ENCODE assay signal across 21 mouse cellular contexts in the genomic region with DNA sequence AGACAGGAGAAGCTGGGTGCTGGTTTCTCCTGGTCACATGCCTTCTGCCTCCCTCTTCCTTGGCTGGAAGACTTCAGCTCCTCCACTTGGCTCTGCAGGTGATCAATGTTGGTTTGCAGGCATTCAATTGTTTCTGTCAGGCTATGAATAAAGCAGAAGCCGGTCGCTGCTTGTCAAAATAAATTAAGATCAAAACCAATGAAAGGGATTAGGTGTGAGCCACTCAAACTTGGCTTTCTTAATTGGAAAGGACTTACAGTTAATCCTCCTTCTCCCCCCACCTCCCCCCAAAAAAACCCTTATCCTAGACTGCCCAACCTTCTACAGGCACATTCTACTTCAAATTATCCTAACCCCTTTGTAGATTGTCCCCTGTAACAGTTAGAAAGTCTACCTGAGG. TPM values are rescaled to one million over a fixed set of nuclear protein-coding genes. Genes with fewer than 3 reads are reported as not detected.
"Had no signal": no experiment of that assay in that cellular context is flagged by ENCODE, and none has a peak within 500 bp of the region (broad histone marks: within the 10 kb centered on the region; RNA-seq: fewer than 3 reads in every experiment).

No protein-coding gene starts in this region.

- ATAC-seq: liver, postnatal 0 days; lung, postnatal 0 days; midbrain, embryonic 13.5 days; midbrain, embryonic 16.5 days had no signal

- H3K9me3 ChIP-seq: liver, embryonic 13.5 days; liver, embryonic 15.5 days; lung, embryonic 15.5 days; megakaryocyte, embryonic 14.5 days; midbrain, embryonic 13.5 days; neural tube, embryonic 12.5 days had no signal

- DNase-seq: liver, embryonic 13.5 days; liver, postnatal 0 days; lung, adult 2 months; lung, postnatal 14 days; right cerebral cortex, postnatal 14 days; spleen, adult 18-20 months; thymus, adult 18-20 months had no signal

- H3K9ac ChIP-seq: liver, embryonic 13.5 days; liver, embryonic 15.5 days; liver, postnatal 0 days; lung, embryonic 15.5 days; midbrain, embryonic 13.5 days; neural tube, embryonic 12.5 days had no signal

- H3K4me1 ChIP-seq: lung, embryonic 15.5 days; neural tube, embryonic 12.5 days had no signal

- H3K4me3 ChIP-seq: liver, embryonic 13.5 days; liver, embryonic 15.5 days; lung, embryonic 15.5 days; megakaryocyte, embryonic 14.5 days; midbrain, embryonic 13.5 days; neural tube, embryonic 12.5 days had no signal

- H3K27me3 ChIP-seq: liver, embryonic 13.5 days; liver, embryonic 15.5 days; lung, embryonic 15.5 days; megakaryocyte, embryonic 14.5 days; midbrain, embryonic 13.5 days; neural tube, embryonic 12.5 days had no signal

- H3K4me2 ChIP-seq: liver, embryonic 13.5 days; liver, embryonic 15.5 days; lung, embryonic 15.5 days; midbrain, embryonic 11.5 days; midbrain, embryonic 13.5 days; neural tube, embryonic 12.5 days had no signal

- H3K27ac ChIP-seq: liver, embryonic 13.5 days; liver, embryonic 15.5 days; lung, embryonic 15.5 days; macrophage; midbrain, embryonic 13.5 days; neural tube, embryonic 12.5 days had no signal

RNA-seq across cellular contexts. Expression of gene Mfsd13b, which starts 22.2 kb away (rescaled TPM):
- total RNA-seq: megakaryocyte progenitor cell, adult 5-6 weeks; monocyte, adult 5-6 weeks; neutrophil, adult 5-6 weeks had no signal
- polyA plus RNA-seq: liver, embryonic 13.5 days; liver, postnatal 0 days; midbrain, embryonic 13.5 days; neural tube, embryonic 14.5 days; stomach, embryonic 14.5 days had no signal
